Mouse (Mus musculus) bone marrow macrophage, adult 2 months (primary cell): ENCODE results near the gene Casp7.

ENCODE experiments used
- CTCF ChIP-seq: IDR thresholded peaks from 2 replicates; pipeline ENCODE4 v1.5.1; 2012; ENCODE audit warnings: low read depth, mild to moderate bottlenecking, low read length, moderate library complexity
- POLR2A ChIP-seq: IDR thresholded peaks from 2 replicates; pipeline ENCODE4 v1.6.1; 2012; ENCODE audit warnings: mild to moderate bottlenecking, low read depth, low read length, borderline replicate concordance

DNA sequence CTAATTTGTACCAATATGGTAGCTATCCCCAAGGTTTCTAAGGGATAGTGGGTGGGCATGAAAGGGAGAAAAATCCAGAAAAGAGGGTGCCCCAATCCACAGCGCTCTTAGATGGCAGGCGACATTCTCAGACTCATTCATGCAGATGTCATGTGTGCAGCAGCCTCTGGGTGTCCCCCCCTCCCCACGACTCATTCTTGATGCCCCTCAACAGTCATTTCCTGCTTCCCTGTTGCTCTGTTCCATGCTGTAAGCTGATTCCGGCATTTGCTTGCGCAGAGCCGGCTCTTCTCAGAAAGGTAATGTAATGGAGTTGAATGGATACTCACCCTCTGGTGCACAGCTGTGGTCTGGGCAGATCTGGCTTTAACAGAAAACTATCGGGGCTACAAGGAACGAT, 33.4 kb downstream of the Casp7 start:
- TF ChIP-seq CTCF (no peak), POLR2A (no peak)
